8 mouse cellular contexts compared by ENCODE assay signal in genomic region chr11:80602707-80603441, GRCm38 (mm10).
A peak's percentile ranks its signal among the peaks of the same experiment; 100 is the strongest.
DNase-seq lines count a peak whose midpoint lies in the region; ATAC-seq and TF ChIP-seq lines count a peak whose summit lies in the region.

No protein-coding gene starts in this region.

- under 1% methylated on average over 24 of the region's 24 CpGs for WGBS in forebrain, embryonic 16.5 days
- 21% methylated on average over 24 of the region's 24 CpGs for WGBS in intestine, embryonic 16.5 days
- WGBS in liver, embryonic 15.5 days (ENCODE audit: insufficient replicate concordance): 8% methylated on average over 24 of the region's 24 CpGs

- peak overlapping the region; percentile 53 for H3K4me2 ChIP-seq in forebrain, embryonic 16.5 days (ENCODE audit: low read length)
- H3K4me2 ChIP-seq in intestine, embryonic 16.5 days (ENCODE audit: low read depth, low read length): peak overlapping the region; percentile 35
- H3K4me2 ChIP-seq in liver, embryonic 15.5 days: peak overlapping the region; percentile 29

- H3K27me3 ChIP-seq in forebrain, embryonic 16.5 days (replicated peaks; ENCODE audit: control insufficient read depth, insufficient read depth, low read length): no peaks in the 10 kb centered on the region
- H3K27me3 ChIP-seq in intestine, embryonic 16.5 days (replicated peaks; ENCODE audit: control insufficient read depth, insufficient read depth, low read length): no peaks in the 10 kb centered on the region
- H3K27me3 ChIP-seq in liver, embryonic 15.5 days: peaks cover 8% of the 10 kb centered on the region

- in situ Hi-C loops in ES-E14 (cut with MboI; ENCODE audit: low sequenced_read_pairs in 2 of 2, unreplicated experiment in 2 of 2): no loop called here

- no peak overlapping the region for H3K27ac ChIP-seq in ES-E14 (ENCODE audit: insufficient read depth, low read depth, low read length, poor library complexity, severe bottlenecking)
- peak overlapping the region; percentile 85 for H3K27ac ChIP-seq in forebrain, embryonic 16.5 days (ENCODE audit: low read length)
- no peak overlapping the region for H3K27ac ChIP-seq in intestine, embryonic 16.5 days (ENCODE audit: low read length)
- no peak overlapping the region for H3K27ac ChIP-seq in liver, embryonic 15.5 days (replicated peaks)

- DNase-seq in ES-E14 (ENCODE audit: low read depth, low spot score): no peak
- DNase-seq in cerebellum, adult 11 months: peak; percentile 52
- peak; percentile 93 for DNase-seq in right cerebral cortex, adult 18-20 months
- DNase-seq in adrenal gland, postnatal 36 days: no peak
- no peak for DNase-seq in ovary, postnatal 36 days (ENCODE audit: low spot score)

- peak overlapping the region; percentile 2; the same call in 1 of the 2 replicates for H3K9ac ChIP-seq in ES-E14 (ENCODE audit: insufficient read depth, low read depth, low read length, poor library complexity, severe bottlenecking)
- H3K9ac ChIP-seq in forebrain, embryonic 16.5 days (replicated peaks; ENCODE audit: low read depth, low read length): peak overlapping the region; percentile 50
- no peak overlapping the region; the same call in 1 of the 2 replicates for H3K9ac ChIP-seq in intestine, embryonic 16.5 days (ENCODE audit: low read depth, low read length)
- H3K9ac ChIP-seq in liver, embryonic 15.5 days: no peak overlapping the region

- H3K36me3 ChIP-seq in ES-E14 (ENCODE audit: control insufficient read depth, insufficient read depth, low read length, poor library complexity, severe bottlenecking): no peaks in the 10 kb centered on the region
- no peaks in the 10 kb centered on the region for H3K36me3 ChIP-seq in forebrain, embryonic 16.5 days (ENCODE audit: control insufficient read depth, insufficient read depth)
- no peaks in the 10 kb centered on the region for H3K36me3 ChIP-seq in intestine, embryonic 16.5 days (ENCODE audit: control insufficient read depth, insufficient read depth, low read length)
- H3K36me3 ChIP-seq in liver, embryonic 15.5 days (replicated peaks): no peaks in the 10 kb centered on the region

- no peaks in the 10 kb centered on the region for H3K4me1 ChIP-seq in ES-E14 (ENCODE audit: control insufficient read depth in 2 of 2, insufficient read depth in 2 of 2, low read length in 2 of 2, poor library complexity in 1 of 2)
- peaks cover 25% of the 10 kb centered on the region for H3K4me1 ChIP-seq in forebrain, embryonic 16.5 days (replicated peaks; ENCODE audit: control insufficient read depth, insufficient read depth, low read length)
- 0 out of 2 replicates have a peak, but pooled peaks cover 5% of the 10 kb centered on the region for H3K4me1 ChIP-seq in intestine, embryonic 16.5 days (ENCODE audit: control insufficient read depth, insufficient read depth, low read length)
- H3K4me1 ChIP-seq in liver, embryonic 15.5 days (replicated peaks): no peaks in the 10 kb centered on the region

- peak; percentile 90 for ATAC-seq in forebrain, embryonic 16.5 days
- ATAC-seq in intestine, embryonic 16.5 days: no peak
- ATAC-seq in liver, embryonic 15.5 days (ENCODE audit: insufficient read depth): no peak

- H3K4me3 ChIP-seq in ES-E14 (ENCODE audit: insufficient read depth in 1 of 2, low read depth in 1 of 2, low read length in 2 of 2, poor library complexity in 1 of 2, severe bottlenecking in 1 of 2): peak overlapping the region; percentile 22 to 34; a peak in 3 of 4 replicates
- H3K4me3 ChIP-seq in forebrain, embryonic 16.5 days (replicated peaks; ENCODE audit: low read length): peak overlapping the region; percentile 28
- peak overlapping the region; percentile 19; the same call in 1 of the 2 replicates for H3K4me3 ChIP-seq in intestine, embryonic 16.5 days (ENCODE audit: low read length)
- H3K4me3 ChIP-seq in liver, embryonic 15.5 days (replicated peaks): no peak overlapping the region

- no peaks in the 10 kb centered on the region for H3K9me3 ChIP-seq in ES-E14 (ENCODE audit: control insufficient read depth, insufficient read depth, low read depth, low read length)
- H3K9me3 ChIP-seq in forebrain, embryonic 16.5 days (ENCODE audit: control insufficient read depth, low read length): no peaks in the 10 kb centered on the region
- no peaks in the 10 kb centered on the region for H3K9me3 ChIP-seq in intestine, embryonic 16.5 days (ENCODE audit: control insufficient read depth, low read length)
- H3K9me3 ChIP-seq in liver, embryonic 15.5 days (replicated peaks): no peaks in the 10 kb centered on the region

TF ChIP-seq in ES-E14, 5 proteins besides CTCF, POLR2A, EP300 and RAD21:
- TF ChIP-seq HCFC1 (IDR thresholded peaks at IDR 0.05; ENCODE audit: borderline replicate concordance, insufficient read depth, low read length) (no peak), MAFK (IDR thresholded peaks at IDR 0.05; ENCODE audit: insufficient read depth, low read depth, low read length) (no peak), ZC3H11A (IDR thresholded peaks at IDR 0.05; ENCODE audit: borderline replicate concordance, low read depth, low read length) (no peak), ZNF384 (IDR thresholded peaks at IDR 0.05; ENCODE audit: low read depth, low read length) (no peak), CHD2 (IDR thresholded peaks at IDR 0.05; ENCODE audit: low read depth, low read length) (no peak)

Comparison
In these comparisons a context has a peak if more than half of its experiments do, and no peak if none do; other contexts are left out.
1. DNase-seq: peak in cerebellum, adult 11 months (single experiment) and right cerebral cortex, adult 18-20 months (single experiment); none in ES-E14 (single experiment), adrenal gland, postnatal 36 days (0 of 2) and ovary, postnatal 36 days (single experiment).
2. H3K9ac ChIP-seq: peak in ES-E14 (single experiment) and forebrain, embryonic 16.5 days (single experiment); none in intestine, embryonic 16.5 days (single experiment) and liver, embryonic 15.5 days (single experiment).
3. Peak in every context shown above with its lines, with median percentiles within 50 percentile points of each other: H3K4me2 ChIP-seq.